In the genomic region with DNA sequence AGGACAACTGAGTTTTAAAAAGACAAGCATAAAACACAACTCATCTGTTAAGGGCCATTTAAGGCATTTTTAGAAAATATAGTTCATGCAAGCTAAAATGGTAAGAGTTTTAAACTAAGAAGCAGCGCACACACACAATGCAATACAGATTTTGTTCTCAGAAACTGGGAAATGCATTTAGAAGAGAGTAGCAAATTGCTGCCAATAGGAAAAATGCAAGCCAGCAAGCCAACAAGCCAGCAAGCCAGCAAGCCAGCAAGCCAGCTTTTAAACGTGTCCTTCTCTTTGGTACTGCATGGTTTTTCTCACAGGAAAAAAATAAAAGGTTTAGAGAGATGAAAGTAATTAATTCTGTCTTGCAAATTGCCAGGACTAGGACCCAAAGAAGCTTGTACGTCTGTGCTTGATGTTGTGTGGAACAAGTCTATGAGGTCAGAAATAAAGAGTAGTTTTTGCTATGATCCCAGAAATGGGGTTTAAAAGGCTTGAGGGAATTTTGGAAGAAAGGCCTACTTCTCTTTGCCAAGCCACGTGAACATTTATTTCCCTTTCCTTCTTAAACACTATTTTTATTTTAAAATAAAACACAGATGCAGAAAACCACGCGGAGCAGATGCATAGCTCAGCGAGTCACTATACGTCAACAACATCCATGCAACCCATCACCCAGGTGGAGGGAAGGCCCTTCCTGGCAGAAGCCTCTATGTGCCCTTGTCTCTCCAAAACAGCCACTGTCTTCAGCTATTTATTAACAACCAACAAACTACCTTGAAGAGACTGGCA, we compare ENCODE assay signal across 23 mouse cellular contexts. TPM values are rescaled to one million over a fixed set of nuclear protein-coding genes. Genes with fewer than 3 reads are reported as not detected.
DNase-seq lines count a peak whose midpoint lies in the region; ATAC-seq and TF ChIP-seq lines count a peak whose summit lies in the region.
"Had no signal": no experiment of that assay in that cellular context is flagged by ENCODE, and none has a peak within 500 bp of the region (broad histone marks: within the 10 kb centered on the region; RNA-seq: fewer than 3 reads in every experiment).

No protein-coding gene starts in this region.

- no peaks in the 10 kb centered on the region for H3K4me1 ChIP-seq in midbrain, postnatal 0 days (ENCODE audit: insufficient read depth, low read length)
- H3K4me1 ChIP-seq in midbrain, embryonic 14.5 days (ENCODE audit: control insufficient read depth, insufficient read depth, low read length) = no peaks in the 10 kb centered on the region
- H3K4me1 ChIP-seq in limb, embryonic 15.5 days = peaks cover 23% of the 10 kb centered on the region
- H3K4me1 ChIP-seq: heart, embryonic 15.5 days; midbrain, embryonic 10.5 days; neural tube, embryonic 13.5 days had no signal

- DNase-seq in frontal cortex, postnatal 14 days (ENCODE audit: low spot score in 2 of 2) = no peak
- DNase-seq in midbrain, postnatal 0 days (ENCODE audit: low spot score) = peak; percentile 24
- DNase-seq in midbrain, embryonic 14.5 days = no peak
- DNase-seq in brain, adult 2 months (ENCODE audit: low read depth, low spot score) = peak; percentile 58
- no peak for DNase-seq in adrenal gland, postnatal 25 days
- DNase-seq: adrenal gland, adult 2 months; cerebellum, adult 9-11 months; gastrocnemius, postnatal 14 days; heart, adult 2 months; heart, postnatal 4 days; kidney, adult 18-20 months; layer of hippocampus, postnatal 36 days; liver, embryonic 13.5 days; right cerebral cortex, adult 18-20 months had no signal

- no peaks in the 10 kb centered on the region for H3K27me3 ChIP-seq in midbrain, postnatal 0 days (ENCODE audit: insufficient read depth, low read length)
- H3K27me3 ChIP-seq in midbrain, embryonic 14.5 days (ENCODE audit: control insufficient read depth, insufficient read depth, low read length) = no peaks in the 10 kb centered on the region
- no peaks in the 10 kb centered on the region for H3K27me3 ChIP-seq in limb, embryonic 15.5 days
- H3K27me3 ChIP-seq: heart, embryonic 15.5 days; liver, embryonic 13.5 days; lung, embryonic 15.5 days; neural tube, embryonic 13.5 days had no signal

- TF ChIP-seq CTCF in midbrain, postnatal 0 days (IDR thresholded peaks at IDR 0.05) = no peak

- H3K4me2 ChIP-seq in midbrain, postnatal 0 days (ENCODE audit: low read depth, low read length, poor library complexity, severe bottlenecking) = no peak overlapping the region
- H3K4me2 ChIP-seq in midbrain, embryonic 14.5 days (ENCODE audit: low read length) = no peak overlapping the region
- H3K4me2 ChIP-seq in limb, embryonic 15.5 days = no peak overlapping the region
- H3K4me2 ChIP-seq: heart, embryonic 15.5 days; liver, embryonic 13.5 days; lung, embryonic 15.5 days; neural tube, embryonic 13.5 days had no signal

- no peak overlapping the region for H3K4me3 ChIP-seq in midbrain, postnatal 0 days (ENCODE audit: low read depth, low read length)
- no peak overlapping the region for H3K4me3 ChIP-seq in midbrain, embryonic 14.5 days (replicated peaks; ENCODE audit: low read depth, low read length)
- no peak overlapping the region for H3K4me3 ChIP-seq in limb, embryonic 15.5 days
- H3K4me3 ChIP-seq: heart, adult 2 months; heart, embryonic 15.5 days; liver, embryonic 13.5 days; lung, embryonic 15.5 days; midbrain, embryonic 10.5 days; neural tube, embryonic 13.5 days had no signal

- no peaks in the 10 kb centered on the region for H3K36me3 ChIP-seq in midbrain, postnatal 0 days (ENCODE audit: insufficient read depth, low read length)
- no peaks in the 10 kb centered on the region for H3K36me3 ChIP-seq in midbrain, embryonic 14.5 days (ENCODE audit: control insufficient read depth, insufficient read depth, low read length)
- no peaks in the 10 kb centered on the region for H3K36me3 ChIP-seq in limb, embryonic 15.5 days
- H3K36me3 ChIP-seq: heart, embryonic 15.5 days; liver, embryonic 13.5 days; lung, embryonic 15.5 days; midbrain, embryonic 10.5 days; neural tube, embryonic 13.5 days had no signal

- H3K9ac ChIP-seq in midbrain, postnatal 0 days (replicated peaks; ENCODE audit: low read length, poor library complexity, severe bottlenecking) = no peak overlapping the region
- no peak overlapping the region for H3K9ac ChIP-seq in midbrain, embryonic 14.5 days (replicated peaks; ENCODE audit: low read length)
- H3K9ac ChIP-seq in limb, embryonic 15.5 days = no peak overlapping the region
- H3K9ac ChIP-seq: heart, embryonic 15.5 days; liver, embryonic 13.5 days; lung, embryonic 15.5 days; neural tube, embryonic 13.5 days had no signal

- no peaks in the 10 kb centered on the region for H3K9me3 ChIP-seq in midbrain, postnatal 0 days (ENCODE audit: low read length)
- H3K9me3 ChIP-seq in midbrain, embryonic 14.5 days (ENCODE audit: control insufficient read depth, low read length) = no peaks in the 10 kb centered on the region
- no peaks in the 10 kb centered on the region for H3K9me3 ChIP-seq in limb, embryonic 15.5 days
- H3K9me3 ChIP-seq: heart, embryonic 15.5 days; liver, embryonic 13.5 days; lung, embryonic 15.5 days; midbrain, embryonic 10.5 days; neural tube, embryonic 13.5 days had no signal

- peak; percentile 91 for ATAC-seq in frontal cortex, adult (ENCODE audit: low TSS enrichment)
- ATAC-seq in midbrain, postnatal 0 days (ENCODE audit: low FRiP score) = no peak
- ATAC-seq in midbrain, embryonic 14.5 days (ENCODE audit: low FRiP score, low TSS enrichment) = no peak
- peak; percentile 78; the same call in 1 of the 2 replicates for ATAC-seq in limb, embryonic 15.5 days (ENCODE audit: insufficient number of reproducible peaks, low FRiP score, low TSS enrichment, low read depth)
- ATAC-seq: hindbrain, embryonic 16.5 days had no signal

- 75% methylated on average over 8 of the region's 8 CpGs for WGBS in midbrain, postnatal 0 days
- WGBS in midbrain, embryonic 14.5 days = 86% methylated on average over 8 of the region's 8 CpGs
- WGBS in limb, embryonic 15.5 days = 28% methylated on average over 8 of the region's 8 CpGs

- H3K27ac ChIP-seq in midbrain, postnatal 0 days (ENCODE audit: low read depth, low read length) = no peak overlapping the region
- no peak overlapping the region for H3K27ac ChIP-seq in midbrain, embryonic 14.5 days (replicated peaks; ENCODE audit: low read depth, low read length)
- H3K27ac ChIP-seq in limb, embryonic 15.5 days = peak overlapping the region; percentile 85
- H3K27ac ChIP-seq: heart, adult 2 months; heart, embryonic 15.5 days; kidney, postnatal 0 days; liver, embryonic 13.5 days; lung, embryonic 15.5 days; macrophage; midbrain, embryonic 10.5 days; neural tube, embryonic 13.5 days had no signal

RNA-seq across cellular contexts. Expression of a gene that starts 9.4 kb away (rescaled TPM):
- total RNA-seq in midbrain, postnatal 0 days (2014; rRNA removed) = 1.4 and 3.5 TPM in 2 replicates
- 1.2 and 1.6 TPM in 2 replicates for polyA plus RNA-seq in midbrain, postnatal 0 days (2015; fragmentation: Nextera tagmentation; extraction: Ambion mirVana)
- polyA plus RNA-seq in midbrain, embryonic 14.5 days (2014; fragmentation: Nextera tagmentation; extraction: Ambion mirVana) = 0.23 and 0.93 TPM in 2 replicates
- 24.2 and 25.2 TPM in 2 replicates for polyA plus RNA-seq in limb, embryonic 15.5 days (2015; fragmentation: Nextera tagmentation; extraction: Ambion mirVana)
- 85.1 and 93.9 TPM in 2 replicates for total RNA-seq in adrenal gland, postnatal 25 days (2021)

Comparison
In these comparisons a context has a peak if more than half of its experiments do, and no peak if none do; other contexts are left out.
1. DNase-seq: peak in midbrain, postnatal 0 days (single experiment) and brain, adult 2 months (single experiment); none in frontal cortex, postnatal 14 days (0 of 2), midbrain, embryonic 14.5 days (single experiment) and adrenal gland, postnatal 25 days (single experiment).
2. ATAC-seq: peak in frontal cortex, adult (single experiment) and limb, embryonic 15.5 days (single experiment); none in midbrain, postnatal 0 days (single experiment) and midbrain, embryonic 14.5 days (single experiment).